Mouse (Mus musculus) cerebellum, postnatal 25 days (tissue): Measurements from ENCODE around the gene Adam17.

Source experiments
- DNase-seq, 2 experiments: peaks; one replicate each; pipeline ENCODE4 v3.0.0; 2021; ENCODE audit warnings: mixed read lengths in 2 of 2

Gene Adam17

DNA sequence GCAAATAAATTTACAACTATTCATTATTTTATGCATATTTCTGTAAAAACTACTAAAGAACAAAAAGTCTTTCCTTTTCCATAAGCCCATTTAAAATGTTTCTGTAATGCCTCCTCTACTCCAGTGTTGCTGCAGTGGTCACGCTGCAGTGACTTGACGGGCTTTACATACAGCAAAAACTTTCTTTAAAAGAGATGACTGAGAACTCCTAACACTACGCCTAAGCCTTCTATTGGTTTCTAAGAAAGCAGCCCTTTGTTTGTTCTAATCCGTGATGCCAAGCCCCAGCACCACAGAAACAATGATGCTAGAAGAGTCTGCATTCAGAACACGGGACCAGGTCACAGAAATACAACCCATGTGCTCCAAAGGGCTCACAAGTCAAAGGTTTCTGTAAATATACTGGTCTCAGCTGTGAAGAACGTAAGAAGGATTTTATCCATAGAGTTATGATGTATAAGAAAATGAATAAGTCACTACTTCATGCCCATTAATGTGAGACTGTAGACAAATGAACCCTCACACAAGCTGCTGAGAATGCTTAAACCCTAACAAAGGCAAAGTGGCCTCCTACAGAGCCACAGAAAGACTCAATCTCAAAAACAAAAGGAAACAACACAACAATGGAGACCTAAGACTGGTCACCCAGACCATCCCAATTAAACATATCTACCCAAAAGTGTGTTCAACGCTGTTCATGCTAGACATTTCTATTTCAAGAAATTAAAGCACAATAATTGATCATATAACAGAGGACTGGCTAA lies 23.1 kb downstream of the Adam17 start:
- DNase-seq = no peak

DNA sequence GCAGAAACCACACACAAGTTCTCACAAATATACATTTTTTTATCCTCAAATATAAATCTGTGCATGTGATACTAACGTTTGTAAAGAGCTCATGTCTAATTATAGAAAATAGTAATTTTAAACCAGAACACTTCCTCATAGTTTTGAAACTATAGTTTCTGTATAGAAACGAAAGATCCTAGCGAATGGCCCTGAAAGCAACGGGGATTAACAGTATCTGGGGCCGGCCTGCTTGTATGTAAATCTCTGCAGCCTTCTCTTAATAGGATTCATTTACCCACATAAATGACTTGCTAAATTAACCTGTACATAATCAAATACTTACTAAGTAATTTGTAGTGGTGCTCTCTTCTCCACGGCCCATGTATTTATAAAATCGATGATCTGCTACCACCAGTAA lies 26.5 kb downstream of the Adam17 start:
- DNase-seq = no peak

DNA sequence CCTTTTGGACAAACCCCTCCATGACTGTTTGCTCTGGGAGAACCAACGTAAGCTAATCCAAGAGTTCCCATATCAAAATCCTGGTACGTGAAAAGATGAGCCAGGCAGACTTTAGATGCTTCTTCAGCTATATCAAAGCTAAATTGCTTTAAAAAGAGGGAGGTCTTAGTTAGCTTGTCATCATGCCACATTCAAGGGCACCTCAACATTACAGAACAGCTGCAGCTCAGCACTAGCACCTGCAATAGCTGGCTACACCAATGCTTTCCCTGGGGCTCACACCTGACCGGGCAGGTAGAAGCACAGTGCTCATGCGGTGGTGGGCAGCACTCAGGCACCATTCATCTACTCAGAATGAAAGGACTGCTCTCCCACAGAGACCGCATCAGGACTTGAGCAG lies 32.8 kb downstream of the Adam17 start:
- no peak for DNase-seq

DNA sequence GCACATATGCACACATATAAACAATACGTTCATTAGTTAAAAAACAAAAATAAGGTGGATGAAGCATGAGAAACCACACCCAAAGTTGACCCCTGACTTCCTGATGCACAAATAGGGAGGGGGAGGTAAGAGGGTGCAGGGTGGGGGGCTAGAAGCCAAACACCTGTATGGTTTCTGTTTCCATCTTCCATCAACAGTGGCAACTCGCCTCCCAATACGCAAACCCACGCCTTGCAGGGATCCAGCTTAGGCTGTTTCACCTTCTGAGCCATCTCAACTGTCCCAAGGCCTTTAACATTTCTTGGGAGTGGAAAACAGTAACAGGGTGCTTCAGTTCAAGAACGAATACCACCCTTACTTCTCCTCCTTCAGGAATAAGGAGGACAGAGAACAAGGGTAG lies 36.3 kb downstream of the Adam17 start:
- no peak for DNase-seq

DNA sequence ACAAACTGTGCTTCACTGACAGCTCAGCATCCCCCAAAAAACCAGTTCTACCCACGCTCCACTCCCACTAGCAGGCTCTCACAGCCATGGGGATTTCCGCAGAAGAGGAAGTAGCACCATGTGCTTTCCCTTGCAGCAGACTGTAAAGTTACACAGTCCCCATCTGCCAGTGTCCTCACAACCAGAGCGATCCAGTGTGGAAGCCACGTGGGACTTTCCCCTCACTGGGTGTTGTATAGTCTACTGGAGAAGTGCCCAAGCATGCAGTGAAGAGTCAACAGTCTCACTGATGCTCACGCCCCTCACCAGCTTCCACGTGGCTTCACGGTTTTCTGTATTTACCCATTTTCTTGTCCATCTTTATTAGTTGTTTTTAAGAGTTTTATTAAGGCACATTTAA lies 37.6 kb downstream of the Adam17 start:
- DNase-seq = no peak

DNA sequence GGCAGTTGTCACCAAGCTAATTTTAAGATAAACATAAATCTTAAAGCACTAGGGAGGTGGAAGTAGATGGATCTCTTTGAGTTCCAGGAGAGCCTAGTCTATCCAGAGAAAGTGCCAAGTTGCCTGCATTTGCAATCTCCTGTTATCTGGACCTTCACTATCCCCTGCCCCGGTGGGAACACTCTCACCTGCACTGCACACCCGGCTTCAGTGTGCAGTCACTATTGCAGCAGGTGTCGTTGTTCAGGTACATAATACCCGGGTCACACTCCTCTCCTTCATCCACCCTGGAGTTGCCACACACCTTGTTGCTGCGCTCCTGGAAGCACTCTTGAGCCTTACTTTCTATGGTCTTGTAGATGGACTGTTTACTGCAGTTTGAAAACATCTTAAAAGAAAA lies 39.7 kb downstream of the Adam17 start:
- no peak for DNase-seq

DNA sequence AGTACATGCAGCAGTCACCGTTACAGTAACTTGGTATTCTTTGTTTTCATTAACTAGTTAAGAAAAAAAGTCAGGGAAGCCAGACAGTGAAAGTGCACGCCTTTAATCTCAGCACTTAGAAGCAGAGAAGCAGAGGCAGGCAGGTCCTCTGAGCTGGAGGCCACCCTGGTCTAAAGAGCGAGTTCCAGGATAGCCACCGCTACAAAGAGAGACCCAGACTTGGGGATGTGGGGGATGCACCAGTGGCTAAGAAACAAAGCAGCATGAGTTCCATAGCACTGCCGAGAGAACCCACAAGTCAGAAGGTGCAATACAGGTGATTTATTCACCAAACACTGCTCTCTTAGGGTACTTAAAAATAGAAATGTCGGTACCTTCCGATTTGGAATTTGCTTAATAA lies 40.4 kb downstream of the Adam17 start:
- no peak for DNase-seq

DNA sequence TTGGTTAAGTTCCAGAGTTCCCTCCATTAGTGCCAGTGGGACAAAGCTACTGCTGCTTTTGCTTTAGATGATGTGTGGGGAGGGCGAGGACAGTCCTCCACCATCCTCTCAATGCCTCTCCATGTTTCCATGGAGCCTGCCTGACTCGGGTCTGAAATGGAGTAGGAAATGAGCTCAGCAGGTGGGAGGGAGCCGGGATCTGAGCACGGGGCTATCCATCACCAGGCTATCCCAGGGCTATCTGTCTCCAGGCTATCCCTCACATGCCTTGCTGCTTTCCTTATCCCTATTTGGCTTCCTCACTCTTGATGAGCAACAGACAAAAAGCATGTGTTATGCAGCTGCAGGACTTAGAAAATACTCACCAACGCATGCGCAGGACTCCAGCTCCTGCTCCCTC lies 41.7 kb downstream of the Adam17 start:
- DNase-seq = no peak

DNA sequence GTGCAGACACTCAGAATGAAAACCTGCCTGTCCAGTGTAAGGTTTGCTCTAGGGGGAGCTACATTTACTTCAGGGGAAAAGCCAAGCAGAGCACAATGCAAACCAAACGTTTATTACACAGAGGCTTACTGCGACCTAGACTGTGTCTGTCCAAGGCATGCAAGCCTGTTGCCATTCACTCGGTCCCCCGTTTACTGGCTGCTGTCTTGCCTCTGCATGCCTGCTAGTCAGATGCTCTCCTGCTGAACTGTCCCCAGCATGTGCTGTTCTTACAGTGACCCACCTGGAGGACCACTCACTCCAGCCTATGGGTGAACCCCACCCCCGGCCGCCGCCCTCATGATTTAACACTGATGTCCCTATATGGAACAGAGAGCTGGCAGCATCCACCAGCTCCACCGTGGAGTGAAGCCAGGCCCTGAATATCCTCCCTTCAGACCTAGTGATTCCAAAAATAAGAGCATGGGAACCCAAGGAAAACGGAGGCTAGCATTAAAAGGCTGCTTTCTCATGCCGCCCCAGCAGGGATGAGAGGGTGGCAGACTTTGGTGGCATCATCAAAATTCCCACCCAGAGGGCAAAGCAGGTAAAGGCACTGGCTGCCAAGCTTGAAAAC lies 42.4 kb downstream of the Adam17 start:
- DNase-seq = peak in 1 of 2 experiments; percentile 28

DNA sequence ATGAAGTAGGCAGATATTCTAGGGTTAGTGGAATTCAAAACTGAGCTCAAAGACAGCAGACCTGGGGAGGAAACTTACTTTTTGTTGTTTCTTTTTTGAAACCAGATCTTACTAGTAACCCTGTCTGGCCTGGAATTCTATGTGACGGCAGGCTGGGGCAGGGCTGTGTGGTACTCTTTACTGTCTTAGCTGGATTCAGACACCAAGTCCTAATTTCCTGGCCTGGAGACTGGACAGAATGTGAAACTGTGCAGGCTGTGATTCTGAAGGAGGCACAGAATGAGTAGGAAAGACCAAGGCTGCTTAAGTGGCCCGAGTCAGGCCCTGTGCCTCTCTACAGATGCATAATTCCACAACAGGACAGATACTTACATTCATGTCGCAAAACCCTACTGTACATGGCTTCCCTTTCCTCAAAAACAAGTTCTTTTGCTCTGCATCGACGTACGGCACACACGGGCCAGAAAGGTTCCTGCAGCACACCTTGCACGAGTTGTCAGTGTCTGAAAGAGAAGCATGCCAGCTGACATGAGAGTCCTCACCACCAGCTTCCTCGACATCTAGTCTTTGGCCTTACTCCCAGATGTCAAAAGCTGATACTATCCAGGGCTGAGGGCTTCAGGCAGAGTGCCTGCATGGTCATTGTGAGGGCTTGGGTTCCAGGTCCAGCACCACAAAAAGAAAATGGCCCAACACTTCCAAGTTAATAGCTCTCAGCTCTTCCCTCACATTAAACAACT lies 43.6 kb downstream of the Adam17 start:
- no peak for DNase-seq

DNA sequence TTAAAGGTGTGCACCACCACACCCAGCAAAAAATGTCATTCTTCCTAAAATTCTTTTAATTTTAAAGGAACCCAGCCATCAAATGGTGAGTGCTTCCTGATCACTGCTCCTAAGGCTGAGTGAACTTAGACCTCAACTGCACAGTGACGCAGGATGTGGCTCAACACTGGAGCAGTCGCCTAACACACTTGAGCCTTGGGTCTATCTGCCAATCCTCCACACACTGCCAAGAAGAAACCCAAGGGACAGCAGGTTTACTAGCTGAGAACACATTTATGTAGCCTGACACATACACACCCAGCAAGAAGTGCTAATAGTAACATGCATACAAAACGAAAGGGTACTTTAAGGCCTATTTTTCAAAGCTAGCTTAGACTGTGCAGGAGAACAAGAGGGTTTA lies 47.1 kb downstream of the Adam17 start:
- no peak for DNase-seq

DNA sequence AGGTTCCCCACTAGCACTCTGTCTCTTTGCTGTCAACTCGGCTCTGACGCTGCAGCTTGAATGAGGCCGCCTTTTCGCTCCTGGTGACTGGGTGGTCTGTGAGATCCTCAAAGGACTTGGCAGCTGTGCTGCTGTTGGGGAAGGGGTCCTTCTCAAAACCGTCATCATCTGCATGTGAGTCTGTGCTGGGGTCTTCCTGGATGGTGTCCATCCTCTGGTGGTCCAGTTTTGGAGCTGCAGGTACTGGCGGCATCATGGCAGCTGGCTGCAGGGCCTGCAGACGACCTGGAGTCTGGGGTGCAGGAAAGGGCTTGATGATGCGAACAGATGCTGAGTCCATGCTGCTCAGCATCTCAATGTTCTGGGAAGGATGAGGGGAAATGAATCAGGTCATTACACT lies 48.2 kb downstream of the Adam17 start:
- no peak for DNase-seq

DNA sequence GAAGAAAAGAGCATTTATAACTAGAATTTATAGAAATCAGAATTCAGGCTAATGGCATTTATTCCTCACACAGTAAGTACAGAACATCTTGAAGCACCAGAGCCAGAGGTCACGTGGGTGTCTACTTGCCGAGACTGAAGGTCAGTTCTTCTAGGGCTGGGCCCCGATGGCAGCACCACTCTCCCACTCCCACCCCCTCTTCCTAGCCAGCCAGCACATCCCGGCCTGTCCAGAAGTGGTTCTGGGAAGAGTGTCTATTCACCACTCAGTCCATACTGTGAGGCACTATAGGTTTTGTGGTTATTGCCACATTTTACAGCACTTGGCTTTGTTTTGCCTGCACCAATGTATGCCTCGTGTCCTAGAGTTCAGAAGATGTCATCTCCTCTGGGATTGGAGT lies 49.3 kb downstream of the Adam17 start:
- DNase-seq = no peak

DNA sequence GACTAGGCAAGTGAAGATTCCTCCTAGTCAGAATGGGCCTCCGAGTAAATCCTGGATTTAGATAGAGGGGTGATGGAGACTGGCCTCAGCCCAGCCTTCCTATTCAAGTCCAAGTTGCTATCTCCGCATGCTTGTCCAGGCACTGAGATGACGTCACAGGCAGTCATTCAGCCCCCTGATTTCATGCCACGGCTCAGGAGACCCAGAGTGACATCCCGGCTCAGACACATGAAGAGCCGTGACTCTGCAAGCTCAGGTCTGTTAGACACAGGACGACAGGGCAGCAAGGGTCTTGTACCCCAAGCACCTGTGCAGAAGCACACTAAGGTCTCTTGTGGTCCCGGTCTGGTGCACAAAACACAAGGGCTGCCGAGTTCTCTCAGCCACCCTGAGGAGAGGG lies 50.6 kb downstream of the Adam17 start:
- no peak for DNase-seq

DNA sequence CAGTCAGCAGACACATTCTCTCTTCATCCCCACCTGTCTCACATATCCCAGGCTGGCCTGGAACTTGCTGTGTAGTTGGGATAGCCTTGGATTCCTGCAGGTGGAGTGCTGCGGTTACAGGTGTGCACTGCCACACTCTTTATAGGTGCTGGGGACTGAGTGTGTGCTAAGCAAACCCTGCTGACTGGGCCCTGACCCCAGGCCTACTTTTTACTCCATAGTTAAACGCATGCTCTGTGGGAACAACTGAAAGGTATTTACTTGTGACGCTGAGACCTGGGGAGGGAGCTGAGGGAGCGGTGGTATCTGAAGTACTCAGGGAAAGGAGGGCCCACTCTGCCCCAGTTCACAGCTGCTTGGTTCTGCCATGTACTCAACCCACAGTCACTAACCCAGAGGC lies 51.1 kb downstream of the Adam17 start:
- DNase-seq = no peak

DNA sequence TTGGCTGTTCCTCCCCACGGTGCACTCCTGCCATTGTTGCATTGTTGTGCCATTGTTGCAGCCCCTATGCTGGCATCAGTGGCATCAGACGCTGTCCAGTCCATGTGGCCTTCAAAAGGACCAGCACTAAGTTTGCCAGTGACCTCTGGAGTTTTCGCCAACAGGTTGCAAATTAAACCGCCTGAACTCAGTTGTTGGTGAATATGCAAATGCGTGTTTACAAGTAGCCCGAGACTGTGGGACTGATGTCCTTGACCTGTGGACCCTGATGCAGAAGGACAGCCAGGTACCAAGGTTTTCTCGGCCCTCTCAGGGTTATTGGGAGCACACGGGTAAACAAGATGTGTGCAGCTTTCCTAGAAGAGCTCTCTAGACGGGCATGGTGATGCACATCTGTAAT lies 52.3 kb downstream of the Adam17 start:
- no peak for DNase-seq

DNA sequence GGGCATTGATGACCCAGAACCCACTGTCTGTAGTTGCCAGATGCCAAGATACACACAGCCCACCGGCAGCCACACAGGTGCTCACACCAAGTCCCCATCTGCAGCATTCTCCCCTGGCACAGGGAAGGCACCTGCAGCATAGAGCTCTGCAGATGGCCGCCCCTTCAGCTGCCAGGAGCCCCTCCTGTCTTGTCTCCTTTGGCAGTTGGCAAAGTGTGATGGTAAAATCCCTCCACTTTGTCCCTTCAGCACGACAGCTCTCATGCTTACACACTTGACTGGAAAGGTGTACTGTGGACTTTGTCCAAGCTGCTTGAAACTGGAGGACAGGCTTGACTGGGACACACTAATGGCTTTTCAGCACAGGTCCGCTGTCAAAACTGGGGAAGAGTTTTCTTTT lies 53.1 kb downstream of the Adam17 start:
- DNase-seq = peak; percentile 48 to 66

DNA sequence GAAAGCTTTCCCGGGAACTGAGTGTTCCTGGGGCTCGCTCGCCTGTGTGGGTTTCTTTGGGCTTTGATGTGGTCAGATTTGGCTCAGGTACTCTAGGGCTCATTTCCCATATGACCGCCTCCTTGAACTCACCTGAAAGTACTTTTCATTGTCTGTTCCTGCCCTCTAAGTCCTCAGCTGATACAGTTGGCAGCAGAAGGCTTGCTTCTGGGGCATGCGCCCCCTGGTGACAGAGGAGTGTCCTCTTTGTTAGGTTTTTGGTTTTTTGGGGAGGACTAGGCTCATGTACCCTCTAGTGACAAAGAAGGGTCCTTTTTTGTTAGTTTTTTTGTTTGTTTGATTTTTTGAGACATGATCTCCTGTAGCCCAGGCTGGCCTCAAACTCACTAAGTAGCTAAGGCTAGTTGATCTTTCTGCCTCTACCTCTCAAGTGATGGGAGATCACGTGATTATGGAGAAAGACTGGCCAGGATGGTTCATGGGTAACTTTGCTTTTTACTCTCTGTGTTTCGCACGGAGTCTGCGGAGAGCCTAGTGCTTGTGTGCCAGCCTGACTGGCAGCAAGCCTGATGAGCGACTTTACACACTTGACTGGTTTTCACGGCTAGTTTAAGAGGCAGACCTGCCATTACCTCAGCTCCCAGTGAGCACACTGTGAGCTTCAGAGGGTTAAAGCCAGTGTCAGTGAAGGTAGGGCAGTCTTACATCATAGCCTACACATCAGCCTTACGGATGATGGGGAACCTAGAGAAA lies 55.1 kb downstream of the Adam17 start:
- peak; percentile 68 to 84 for DNase-seq

DNA sequence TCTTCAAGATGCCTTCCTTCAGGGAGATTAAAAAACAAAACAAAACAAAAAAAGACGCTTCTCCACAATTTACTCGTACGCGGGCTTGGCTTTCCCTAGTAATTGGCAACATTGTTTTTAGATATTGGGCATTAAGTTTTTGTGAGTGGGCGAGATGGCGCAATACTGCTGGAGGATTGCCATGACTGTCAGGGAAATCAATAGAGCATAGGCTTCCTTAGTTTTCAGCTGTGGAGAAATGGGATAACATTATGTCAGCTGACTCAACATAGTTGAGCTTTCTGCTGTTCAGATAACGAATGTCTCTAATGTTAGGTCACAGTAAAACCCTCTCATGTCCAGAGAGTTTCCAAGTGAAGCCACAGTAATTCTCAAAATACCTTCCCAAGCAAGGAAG lies 56.6 kb downstream of the Adam17 start:
- no peak for DNase-seq

DNA sequence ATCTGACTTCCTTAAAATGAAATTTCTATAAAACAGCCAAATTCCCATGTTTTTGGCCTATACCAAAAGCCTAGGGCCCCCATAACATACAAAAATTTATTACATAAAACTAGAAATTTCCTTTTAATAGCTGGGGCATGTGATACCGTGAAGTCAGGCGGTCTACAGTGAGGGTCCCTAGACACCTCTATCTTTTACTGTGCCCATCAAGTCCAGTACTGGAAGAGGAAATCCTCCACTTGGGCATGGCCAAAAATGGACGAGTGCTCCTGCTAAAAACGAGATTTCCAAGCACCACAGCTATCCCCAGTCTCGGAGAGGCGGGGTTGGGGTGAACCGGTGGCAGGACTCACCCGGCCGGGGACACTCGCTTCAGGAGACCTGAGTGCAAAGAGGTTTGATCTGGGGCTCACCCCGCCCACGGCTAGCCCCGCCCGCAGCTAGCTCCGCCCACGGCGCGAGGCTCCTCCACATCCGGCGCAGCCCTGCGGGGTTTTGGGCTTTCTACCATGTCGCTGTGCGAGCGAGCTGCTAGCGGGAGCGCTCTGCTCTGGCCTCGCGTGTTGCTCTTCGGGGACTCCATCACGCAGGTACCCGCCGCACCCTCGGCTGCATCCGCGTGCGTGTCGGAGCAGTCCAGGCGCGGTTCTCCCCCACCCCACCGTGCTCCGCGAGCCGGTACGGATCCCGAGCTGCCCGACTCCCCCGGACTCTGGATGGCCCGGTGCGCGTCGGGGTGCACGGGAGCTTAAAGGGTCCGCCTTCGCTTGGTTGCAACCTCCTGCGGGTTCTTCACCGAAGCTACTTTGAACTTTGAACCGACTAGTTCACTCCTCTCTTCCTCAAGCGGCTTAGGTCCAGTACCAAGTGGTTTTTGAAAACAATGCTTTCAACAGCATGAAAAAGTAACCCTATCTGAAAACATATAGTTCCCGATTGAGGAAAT lies 57.2 kb downstream of the Adam17 start, which contains the start of gene Iah1:
TSS of gene Iah1 (plus strand) at position 467 of the 946 bp plus-strand sequence.
- peak; percentile 88 to 92 for DNase-seq

DNA sequence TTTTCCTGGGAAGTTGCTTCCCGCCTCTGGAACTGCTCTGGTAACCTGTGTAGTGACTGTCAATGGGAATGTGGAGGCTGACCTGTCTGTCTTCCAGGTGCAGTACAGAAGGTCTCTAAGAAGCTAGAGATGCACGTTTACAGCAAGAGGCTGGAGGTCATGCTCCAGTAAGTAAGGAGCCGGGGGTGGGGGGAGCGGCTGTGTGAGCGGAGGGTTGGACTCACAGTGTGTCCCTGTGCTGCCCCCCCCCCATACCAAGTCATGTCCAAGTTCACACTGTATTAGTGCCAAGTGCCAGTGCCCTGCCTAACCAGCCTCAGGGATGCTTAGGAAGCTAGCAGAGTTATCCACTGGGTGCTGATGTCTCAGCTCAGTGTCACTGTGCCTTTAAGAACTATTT lies 61.2 kb downstream of the Adam17 start:
- DNase-seq = no peak

DNA sequence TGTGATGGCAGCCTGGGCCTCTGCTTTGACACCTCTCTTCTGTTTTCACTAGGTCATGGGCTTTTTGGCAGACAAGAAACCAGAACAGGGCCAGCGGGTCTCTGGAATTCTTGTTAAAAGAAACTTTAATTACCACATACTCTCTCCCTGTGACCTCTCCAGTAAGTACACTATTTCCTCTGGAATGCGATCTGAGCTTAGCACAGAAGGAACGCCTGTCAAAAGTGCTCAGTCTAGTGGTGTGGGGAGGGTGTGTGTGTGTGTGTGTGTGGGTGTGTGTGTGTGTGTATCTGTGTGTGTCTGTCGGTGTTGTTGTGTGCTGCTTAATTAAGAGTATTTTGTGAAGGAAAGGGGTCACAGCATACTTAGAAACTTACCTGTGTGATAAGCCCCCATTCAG lies 66.7 kb downstream of the Adam17 start:
- DNase-seq = no peak
